Mouse (Mus musculus) G1E (cell line): Measurements from ENCODE around the gene Ell. TPM values are rescaled to one million over a fixed set of nuclear protein-coding genes. Genes with fewer than 3 reads are reported as not detected.
A peak's percentile ranks its signal among the peaks of the same experiment; 100 is the strongest.

ENCODE experiments used
- ATAC-seq: 2 replicates; pipeline ENCODE4 v1.8.0; 2016; ENCODE audit warnings: mild to moderate bottlenecking; ENCODE audit not compliant: insufficient number of reproducible peaks, poor library complexity, low FRiP score, severe bottlenecking; ENCODE audit errors: extremely low read depth
- DNase-seq: peaks from one replicate; pipeline ENCODE4 v3.0.0; 2012; ENCODE audit warnings: low spot score
- H3K27me3 ChIP-seq: 2 replicates; pipeline ENCODE4 v1.6.1; 2012; ENCODE audit warnings: mild to moderate bottlenecking, low read length, inconsistent platforms; ENCODE audit not compliant: insufficient read depth
- H3K36me3 ChIP-seq: replicated peaks from 2 replicates; pipeline ENCODE3; 2012; ENCODE audit warnings: mild to moderate bottlenecking, inconsistent platforms
- H3K4me1 ChIP-seq: 2 replicates; pipeline ENCODE4 v1.6.1; 2012; ENCODE audit warnings: low read depth, low read length, inconsistent platforms, mixed read lengths; ENCODE audit not compliant: insufficient read depth
- H3K4me3 ChIP-seq: 2 replicates; pipeline ENCODE4 v1.5.1; 2012; ENCODE audit warnings: low read depth, mild to moderate bottlenecking, inconsistent platforms, low read length, moderate library complexity, mixed read lengths
- H3K9me3 ChIP-seq: replicated peaks from 2 replicates; pipeline ENCODE4 v1.6.1; 2012; ENCODE audit warnings: inconsistent platforms
- CTCF ChIP-seq: IDR thresholded peaks from 2 replicates; pipeline ENCODE4 v1.5.1; 2012; ENCODE audit warnings: low read depth, low read length, inconsistent platforms, mixed read lengths
- GATA1 ChIP-seq: IDR thresholded peaks from 2 replicates; pipeline ENCODE4 v1.6.1; 2012; ENCODE audit warnings: borderline replicate concordance, low read length, inconsistent platforms, mixed read lengths
- GATA2 ChIP-seq: IDR thresholded peaks from 2 replicates; pipeline ENCODE4 v1.6.1; 2012; ENCODE audit warnings: low read depth, low read length, inconsistent platforms, borderline replicate concordance
- POLR2AphosphoS5 ChIP-seq: IDR thresholded peaks from 2 replicates; pipeline ENCODE4 v1.6.1; 2012; ENCODE audit warnings: low read depth, low read length, inconsistent platforms; ENCODE audit not compliant: insufficient replicate concordance
- TAL1 ChIP-seq: conservative IDR thresholded peaks from 2 replicates; pipeline ENCODE4 v1.6.1; 2012; ENCODE audit warnings: low read depth, low read length, inconsistent platforms, mixed read lengths
- polyA plus RNA-seq: library from polyadenylated mRNA; stranded (reverse); fragments of >175 nt; gene quantifications from 2 replicates; pipeline ENCODE4 v1.2.3, GENCODE M21; 2012
- total RNA-seq, 2 experiments: library from RNA; stranded (forward) in 1 of 2; stranded (reverse) in 1 of 2; fragments of 200-1000 nt in 1 of 2; fragments of >200 nt in 1 of 2; fragmentation: Nextera tagmentation in 1 of 2; gene quantifications; 2 replicates each; pipeline ENCODE4 v1.2.3; 2014 to 2017

Gene Ell
- total and polyA plus RNA-seq, 3 experiments, result 7.6 to 56.4 (median 22.7) TPM

GRCm38 (mm10) chr8:70596216-70596615, 57.0 kb downstream of the Ell start:
- no peak for DNase-seq
- Histone ChIP-seq H3K36me3 (peaks cover 86% of the 10 kb centered on the region), H3K27me3 (no peaks in the 10 kb centered on the region; the same call in 1 of the 2 replicates), H3K4me3 (no peak overlapping the region), H3K4me1 (peaks cover 40% of the 10 kb centered on the region), H3K9me3 (peaks cover 25% of the 10 kb centered on the region)
- TF ChIP-seq CTCF (no peak), TAL1 (no peak), GATA1 (no peak), POLR2AphosphoS5 (no peak), GATA2 (no peak)
- ATAC-seq, result no peak

GRCm38 (mm10) chr8:70596775-70597416, 57.6 kb downstream of the Ell start:
- DNase-seq (no peak), ATAC-seq (no peak)
- Histone ChIP-seq H3K27me3 (no peaks in the 10 kb centered on the region; the same call in 1 of the 2 replicates), H3K4me1 (peaks cover 43% of the 10 kb centered on the region), H3K9me3 (peaks cover 25% of the 10 kb centered on the region), H3K4me3 (no peak overlapping the region), H3K36me3 (peaks cover 85% of the 10 kb centered on the region)
- TF ChIP-seq GATA1 (no peak), CTCF (no peak), GATA2 (no peak)

GRCm38 (mm10) chr8:70597417-70598272, 58.4 kb downstream of the Ell start:
- no peak for DNase-seq
- H3K4me1 ChIP-seq, result peaks cover 48% of the 10 kb centered on the region
- peaks cover 29% of the 10 kb centered on the region for H3K9me3 ChIP-seq
- no peak overlapping the region for H3K4me3 ChIP-seq
- no peak for TF ChIP-seq GATA1
- TF ChIP-seq TAL1, result no peak
- TF ChIP-seq GATA2, result no peak
- TF ChIP-seq POLR2AphosphoS5, result no peak
- no peak for TF ChIP-seq CTCF
- H3K36me3 ChIP-seq, result peaks cover 85% of the 10 kb centered on the region
- ATAC-seq, result no peak
- peaks cover 3% of the 10 kb centered on the region; the same call in 1 of the 2 replicates for H3K27me3 ChIP-seq

GRCm38 (mm10) chr8:70598283-70598682, 59.0 kb downstream of the Ell start:
- DNase-seq (no peak), ATAC-seq (no peak)
- Histone ChIP-seq H3K27me3 (peaks cover 3% of the 10 kb centered on the region; the same call in 1 of the 2 replicates), H3K4me1 (peaks cover 45% of the 10 kb centered on the region), H3K4me3 (0 out of 2 replicates have a peak overlapping the region, but pooled peaks have one; percentile 7), H3K36me3 (peaks cover 85% of the 10 kb centered on the region), H3K9me3 (peaks cover 29% of the 10 kb centered on the region)
- TF ChIP-seq TAL1 (no peak), GATA2 (no peak), GATA1 (no peak), POLR2AphosphoS5 (no peak), CTCF (no peak)

GRCm38 (mm10) chr8:70598722-70599121, 59.5 kb downstream of the Ell start:
- peaks cover 40% of the 10 kb centered on the region for H3K4me1 ChIP-seq
- H3K4me3 ChIP-seq, result no peak overlapping the region

More at GRCm38 (mm10) chr8:70598722-70599121, 59.5 kb downstream of the Ell start:
- H3K27me3 ChIP-seq, result peaks cover 3% of the 10 kb centered on the region; the same call in 1 of the 2 replicates
- TF ChIP-seq TAL1 (no peak), GATA2 (no peak), GATA1 (no peak), POLR2AphosphoS5 (no peak), CTCF (no peak)
- ATAC-seq, result no peak
- peaks cover 29% of the 10 kb centered on the region for H3K9me3 ChIP-seq
- DNase-seq, result no peak
- peaks cover 86% of the 10 kb centered on the region for H3K36me3 ChIP-seq
